Mouse (Mus musculus) megakaryocyte progenitor cell, adult 5-6 weeks (primary cell): ENCODE measurements around the gene Lrig1. TPM values are rescaled to one million over a fixed set of nuclear protein-coding genes. Genes with fewer than 3 reads are reported as not detected.

Source experiments
- ATAC-seq: replicated peaks from 2 replicates; pipeline ENCODE4 v1.8.0; 2016; ENCODE audit warnings: mild to moderate bottlenecking, moderate TSS enrichment, inconsistent platforms; ENCODE audit not compliant: poor library complexity
- total RNA-seq, 2 experiments: library from RNA; stranded (forward) in 1 of 2; stranded (reverse) in 1 of 2; fragments of 157-497, 149-512 nt in 1 of 2; fragments of 200-1000 nt in 1 of 2; gene quantifications; 2 replicates each; pipeline versions ENCODE4 v1.2.3 to v1.2.4; 2015 to 2017

Gene Lrig1
- total RNA-seq, 2 experiments from 2014 or later = 0.44 to 0.79 TPM

- no peak for ATAC-seq
Observed at GRCm38 (mm10) chr6:94678377-94679164, 21.4 kb downstream of the Lrig1 start.

GRCm38 (mm10) chr6:94677448-94677847 lies 22.5 kb downstream of the Lrig1 start:
- no peak for ATAC-seq

- no peak for ATAC-seq
Observed at GRCm38 (mm10) chr6:94676840-94677239, 23.1 kb downstream of the Lrig1 start.

- ATAC-seq = no peak
Observed at GRCm38 (mm10) chr6:94676300-94676699, 23.7 kb downstream of the Lrig1 start.

- ATAC-seq = no peak
Observed at GRCm38 (mm10) chr6:94672426-94672825, 27.5 kb downstream of the Lrig1 start.

- ATAC-seq = no peak
Observed at GRCm38 (mm10) chr6:94669370-94669769, 30.6 kb downstream of the Lrig1 start.

- no peak for ATAC-seq
Observed at GRCm38 (mm10) chr6:94668204-94668863, 31.6 kb downstream of the Lrig1 start.

DNA sequence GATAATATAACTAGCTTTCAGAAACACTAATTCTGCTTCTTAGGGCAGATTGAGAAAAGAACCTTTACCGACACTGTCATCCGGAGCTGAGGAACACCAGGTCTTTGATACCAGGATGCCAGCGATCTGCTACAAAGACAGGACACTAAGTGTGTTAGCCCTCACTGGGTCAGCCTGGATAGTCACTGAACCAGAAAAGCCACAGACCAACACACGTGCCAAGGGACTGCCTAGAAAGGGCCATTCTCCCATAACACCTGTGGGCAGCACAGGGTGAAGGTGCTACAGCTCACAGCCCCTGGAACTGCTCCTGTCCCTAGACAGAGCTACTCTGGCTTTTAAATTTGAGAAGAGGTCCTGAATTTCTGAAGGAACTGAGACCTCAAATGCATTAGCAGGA lies 32.8 kb downstream of the Lrig1 start:
- no peak for ATAC-seq

DNA sequence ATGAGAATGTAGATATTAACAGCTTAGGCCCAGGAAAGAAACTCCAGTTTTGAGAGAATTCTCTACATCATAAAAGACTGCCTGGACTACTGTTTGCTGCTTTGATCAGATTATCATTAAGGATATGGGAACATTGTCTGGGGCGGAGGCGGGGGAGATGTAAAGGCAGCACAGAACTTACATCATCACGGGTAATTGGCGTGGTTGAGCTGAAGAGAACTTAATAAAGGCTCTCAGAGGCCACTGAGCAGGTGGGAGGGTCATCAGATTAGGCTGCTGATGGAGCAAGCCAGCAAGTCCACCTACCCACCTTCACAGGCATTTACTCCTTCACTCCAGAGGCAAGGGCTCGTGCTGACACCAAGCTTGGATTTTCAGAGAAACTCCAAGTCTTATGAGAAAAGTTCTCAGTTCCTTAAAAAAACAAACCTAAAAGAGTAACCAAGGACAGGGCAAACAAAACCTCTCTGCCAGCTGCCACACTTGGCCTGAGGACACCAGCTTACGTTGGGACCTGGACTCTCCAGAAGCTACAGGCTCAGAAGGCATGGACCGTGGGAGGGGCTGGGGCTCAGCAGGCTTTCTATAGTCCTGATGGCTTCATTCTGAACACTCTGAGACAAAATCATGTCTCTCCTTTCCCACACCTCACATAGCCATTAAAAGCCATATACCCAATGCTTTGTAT lies 33.4 kb downstream of the Lrig1 start:
- no peak for ATAC-seq

DNA sequence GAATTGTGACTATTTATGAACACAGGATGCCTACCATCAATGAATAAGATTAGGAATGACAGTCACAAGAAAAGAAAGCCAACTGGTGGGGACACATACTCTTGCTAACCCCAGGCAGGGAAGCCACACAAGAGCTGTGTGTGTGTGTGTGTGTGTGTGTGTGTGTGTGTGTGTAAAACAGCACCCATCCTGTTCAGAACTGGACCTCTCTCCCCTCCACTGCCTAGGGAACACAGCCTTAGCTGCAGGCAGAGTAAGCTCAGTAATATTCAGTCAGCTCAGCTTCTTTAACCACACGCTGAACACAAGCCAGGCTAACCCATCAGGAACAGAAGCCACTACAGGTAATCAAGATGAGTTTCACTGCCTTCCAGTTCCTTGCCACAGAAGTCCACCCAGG lies 34.3 kb downstream of the Lrig1 start:
- no peak for ATAC-seq

DNA sequence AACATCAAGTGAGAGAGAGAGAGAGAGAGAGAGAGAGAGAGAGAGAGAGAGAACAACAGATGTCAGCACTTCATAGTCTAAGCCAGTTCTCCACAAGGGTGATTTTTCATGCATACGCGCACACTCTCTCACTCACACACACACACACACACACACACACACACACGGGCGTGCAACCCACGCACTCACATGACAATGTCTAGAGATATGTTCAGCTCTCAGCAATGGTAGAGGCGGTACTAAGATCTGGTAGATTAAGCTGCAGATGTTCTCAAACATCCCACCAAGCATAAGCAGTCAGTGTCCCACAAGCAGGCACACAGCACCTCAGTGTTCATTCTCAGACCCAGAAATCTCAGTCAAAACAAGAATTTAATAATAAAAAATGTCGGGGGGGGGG lies 34.7 kb downstream of the Lrig1 start:
- ATAC-seq = peak; percentile 34; the same call in 1 of the 2 replicates

DNA sequence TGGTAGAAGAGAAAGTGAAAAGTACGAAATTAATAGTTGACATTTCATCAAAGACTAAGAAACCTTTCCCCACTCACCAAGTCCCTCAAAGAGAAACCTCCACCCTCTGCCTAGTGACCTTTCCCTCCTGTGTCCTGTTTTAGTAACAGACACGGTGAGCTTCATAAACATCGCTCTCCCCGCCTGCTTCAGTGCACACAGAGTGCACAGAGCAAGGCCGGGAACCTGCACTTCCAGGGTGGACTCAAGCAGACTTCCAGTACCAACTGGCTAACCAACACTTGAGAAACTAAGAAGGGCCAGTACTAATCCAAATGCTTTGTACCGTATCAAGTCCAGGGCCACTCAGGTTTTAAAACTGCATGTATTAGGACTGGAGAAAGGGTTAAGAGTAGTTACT lies 36.0 kb downstream of the Lrig1 start:
- ATAC-seq = no peak

DNA sequence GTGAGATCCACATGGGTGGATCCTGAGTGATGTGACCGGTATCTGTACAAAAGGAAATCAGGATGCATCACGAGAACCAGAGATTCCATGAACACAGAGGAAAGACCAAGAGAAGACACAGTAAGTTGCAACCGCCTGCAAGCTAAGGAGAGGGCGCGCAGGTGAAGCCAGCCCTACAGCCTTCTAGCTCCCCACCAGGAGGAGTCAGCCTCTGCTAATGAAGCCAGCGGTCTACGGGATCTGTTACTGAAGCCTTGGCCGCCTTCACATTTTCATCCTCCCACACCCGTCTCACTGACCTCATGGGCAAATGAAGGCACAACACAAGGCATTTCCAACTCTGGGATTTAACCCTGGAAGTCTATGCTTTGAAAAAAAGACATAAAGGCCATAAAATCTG lies 38.0 kb downstream of the Lrig1 start:
- 0 out of 2 replicates have a peak, but pooled peaks have one; percentile 6 for ATAC-seq

- no peak for ATAC-seq
Observed at GRCm38 (mm10) chr6:94661321-94661720, 38.6 kb downstream of the Lrig1 start.

- no peak for ATAC-seq
Observed at GRCm38 (mm10) chr6:94659886-94660333, 40.0 kb downstream of the Lrig1 start.

GRCm38 (mm10) chr6:94658136-94658480 lies 41.9 kb downstream of the Lrig1 start:
- no peak for ATAC-seq

- ATAC-seq = no peak
Observed at GRCm38 (mm10) chr6:94657204-94658135, 42.5 kb downstream of the Lrig1 start.

DNA sequence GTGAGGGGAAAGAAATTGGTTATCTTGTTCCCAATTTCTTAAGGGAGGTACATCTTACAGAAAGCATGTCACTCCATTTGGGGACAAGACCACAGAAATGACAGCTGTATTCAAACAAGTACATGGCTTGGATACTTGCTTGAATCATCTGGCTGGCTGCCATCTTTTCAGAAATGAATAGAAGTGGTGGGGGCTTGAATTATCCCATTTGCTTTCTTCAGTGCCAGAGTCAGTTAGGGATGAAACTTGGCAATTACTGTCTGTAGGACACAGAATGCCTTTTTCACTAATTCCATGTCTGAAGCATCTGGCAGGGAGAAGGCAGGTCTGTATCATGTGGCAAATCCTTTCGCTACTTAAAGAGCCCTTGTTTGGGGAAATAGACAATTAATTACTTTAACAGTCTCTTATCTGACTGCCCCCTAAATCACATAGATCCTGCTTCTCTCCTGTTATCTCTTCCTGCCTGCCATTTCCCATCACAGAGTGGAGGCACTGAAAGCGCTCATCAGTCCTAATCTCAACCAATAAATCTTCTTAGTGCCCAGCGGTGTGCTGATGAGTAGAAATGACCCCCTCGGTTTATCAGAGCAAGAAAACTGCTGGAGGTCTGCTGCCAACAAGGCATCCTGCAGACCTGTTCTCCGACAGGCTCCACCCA lies 44.0 kb downstream of the Lrig1 start:
- ATAC-seq = no peak

DNA sequence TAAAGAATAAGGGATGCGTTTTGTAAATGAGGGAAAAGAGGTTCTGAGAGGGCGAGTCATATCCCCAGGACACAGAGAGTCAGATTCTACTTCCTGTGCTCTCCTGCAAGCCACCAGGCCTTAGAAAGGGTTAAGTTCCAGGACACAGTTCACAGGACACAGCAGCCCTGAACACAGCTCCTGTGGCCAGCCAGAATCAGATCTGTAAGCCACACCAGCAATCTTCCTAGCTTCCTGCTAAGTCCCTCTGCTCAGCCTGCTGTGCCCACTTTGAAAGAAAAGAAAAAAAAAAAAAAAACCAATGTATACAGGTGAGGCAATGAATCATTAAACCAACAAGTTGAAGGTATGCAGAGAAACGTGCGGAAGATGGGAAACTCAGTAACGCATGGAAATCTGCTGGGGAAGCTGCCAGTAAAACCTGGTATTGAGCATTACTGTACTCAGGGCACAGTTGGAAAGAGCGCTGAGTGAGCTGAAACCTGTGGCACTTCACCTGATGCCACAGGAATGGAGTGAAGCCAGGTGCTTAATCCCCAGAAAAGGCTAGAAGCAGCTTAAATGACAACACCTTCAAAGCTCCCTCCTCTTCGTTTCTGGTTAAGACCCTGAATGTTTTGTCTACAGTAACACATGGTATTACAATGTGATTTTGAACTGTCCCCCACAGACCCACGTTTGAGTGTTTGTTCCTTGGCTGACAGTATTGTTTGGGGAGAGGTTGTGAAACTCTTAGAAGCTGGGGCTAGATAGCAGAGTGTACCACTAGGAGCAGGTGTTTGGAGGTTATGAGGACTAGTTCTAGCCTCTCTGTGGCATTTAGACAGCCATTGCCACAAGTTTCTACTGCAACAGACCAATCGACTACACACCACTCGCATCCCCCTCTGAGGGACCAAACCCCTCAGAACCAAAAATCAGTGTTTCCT lies 46.3 kb downstream of the Lrig1 start:
- no peak for ATAC-seq
